Mouse (Mus musculus): ENCODE measurements around the gene Vps13d. TPM values are rescaled to one million over a fixed set of nuclear protein-coding genes. Genes with fewer than 3 reads are reported as not detected.
A peak's percentile ranks its signal among the peaks of the same experiment; 100 is the strongest.

Vps13d gene
- polyA plus RNA-seq, 1 experiment from 2014 or later: 14.1 TPM

- H3K9ac ChIP-seq (ENCODE audit: low read length): no peak overlapping the region
- no peak overlapping the region for H3K27ac ChIP-seq (ENCODE audit: low read depth)
- H3K4me3 ChIP-seq (ENCODE audit: low read depth, low read length): no peak overlapping the region
- no peak for DNase-seq (ENCODE audit: low spot score)
- 28% methylated on average over 4 of the region's 4 CpGs for WGBS
- H3K36me3 ChIP-seq (ENCODE audit: control insufficient read depth, insufficient read depth, low read length): peaks cover 74% of the 10 kb centered on the region
- H3K4me2 ChIP-seq (ENCODE audit: low read length): no peak overlapping the region
- H3K4me1 ChIP-seq (replicated peaks; ENCODE audit: control insufficient read depth, insufficient read depth, low read length): no peaks in the 10 kb centered on the region; the same call in 1 of the 2 replicates
- ATAC-seq (replicated peaks; ENCODE audit: low FRiP score, low TSS enrichment, low read depth): no peak
- H3K27me3 ChIP-seq (replicated peaks; ENCODE audit: control insufficient read depth, insufficient read depth, low read length): no peaks in the 10 kb centered on the region
- no peaks in the 10 kb centered on the region for H3K9me3 ChIP-seq (ENCODE audit: control insufficient read depth, low read length)
Measured at GRCm38 (mm10) chr4:145111641-145112040, 83.2 kb downstream of the Vps13d start.

- WGBS: 78% methylated on average over 6 of the region's 6 CpGs
- Histone ChIP-seq H3K9ac (ENCODE audit: low read length) (no peak overlapping the region), H3K36me3 (ENCODE audit: control insufficient read depth, insufficient read depth, low read length) (peaks cover 76% of the 10 kb centered on the region), H3K9me3 (ENCODE audit: control insufficient read depth, low read length) (no peaks in the 10 kb centered on the region), H3K4me3 (ENCODE audit: low read depth, low read length) (no peak overlapping the region), H3K27ac (ENCODE audit: low read depth) (no peak overlapping the region), H3K27me3 (replicated peaks; ENCODE audit: control insufficient read depth, insufficient read depth, low read length) (no peaks in the 10 kb centered on the region), H3K4me1 (replicated peaks; ENCODE audit: control insufficient read depth, insufficient read depth, low read length) (no peaks in the 10 kb centered on the region; the same call in 1 of the 2 replicates), H3K4me2 (ENCODE audit: low read length) (no peak overlapping the region)
- DNase-seq (ENCODE audit: low spot score) (no peak), ATAC-seq (replicated peaks; ENCODE audit: low FRiP score, low TSS enrichment, low read depth) (no peak)
Measured at GRCm38 (mm10) chr4:145110736-145111135, 84.1 kb downstream of the Vps13d start.

- Histone ChIP-seq H3K4me2 (ENCODE audit: low read length) (no peak overlapping the region), H3K9me3 (ENCODE audit: control insufficient read depth, low read length) (no peaks in the 10 kb centered on the region), H3K9ac (ENCODE audit: low read length) (no peak overlapping the region), H3K36me3 (ENCODE audit: control insufficient read depth, insufficient read depth, low read length) (peaks cover 75% of the 10 kb centered on the region), H3K27me3 (replicated peaks; ENCODE audit: control insufficient read depth, insufficient read depth, low read length) (no peaks in the 10 kb centered on the region), H3K4me1 (replicated peaks; ENCODE audit: control insufficient read depth, insufficient read depth, low read length) (no peaks in the 10 kb centered on the region; the same call in 1 of the 2 replicates), H3K27ac (ENCODE audit: low read depth) (no peak overlapping the region), H3K4me3 (ENCODE audit: low read depth, low read length) (no peak overlapping the region)
- WGBS: 65% methylated on average over 6 of the region's 6 CpGs
- ATAC-seq (replicated peaks; ENCODE audit: low FRiP score, low TSS enrichment, low read depth) (no peak), DNase-seq (ENCODE audit: low spot score) (no peak)
Measured at GRCm38 (mm10) chr4:145106796-145107195, 88.0 kb downstream of the Vps13d start.

- Histone ChIP-seq H3K4me1 (replicated peaks; ENCODE audit: control insufficient read depth, insufficient read depth, low read length) (no peaks in the 10 kb centered on the region; the same call in 1 of the 2 replicates), H3K27me3 (replicated peaks; ENCODE audit: control insufficient read depth, insufficient read depth, low read length) (no peaks in the 10 kb centered on the region), H3K4me3 (ENCODE audit: low read depth, low read length) (no peak overlapping the region), H3K9me3 (ENCODE audit: control insufficient read depth, low read length) (no peaks in the 10 kb centered on the region), H3K9ac (ENCODE audit: low read length) (no peak overlapping the region), H3K4me2 (ENCODE audit: low read length) (no peak overlapping the region), H3K27ac (ENCODE audit: low read depth) (0 out of 2 replicates have a peak overlapping the region, but pooled peaks have one; percentile 3), H3K36me3 (ENCODE audit: control insufficient read depth, insufficient read depth, low read length) (peaks cover 68% of the 10 kb centered on the region)
- DNase-seq (ENCODE audit: low spot score) (no peak), ATAC-seq (replicated peaks; ENCODE audit: low FRiP score, low TSS enrichment, low read depth) (no peak)
- 69% methylated on average over 6 of the region's 6 CpGs for WGBS
Measured at GRCm38 (mm10) chr4:145105319-145105718, 89.5 kb downstream of the Vps13d start.

- Histone ChIP-seq H3K4me2 (ENCODE audit: low read length) (no peak overlapping the region), H3K4me1 (replicated peaks; ENCODE audit: control insufficient read depth, insufficient read depth, low read length) (no peaks in the 10 kb centered on the region; the same call in 1 of the 2 replicates), H3K9me3 (ENCODE audit: control insufficient read depth, low read length) (no peaks in the 10 kb centered on the region), H3K27me3 (replicated peaks; ENCODE audit: control insufficient read depth, insufficient read depth, low read length) (no peaks in the 10 kb centered on the region), H3K27ac (ENCODE audit: low read depth) (0 out of 2 replicates have a peak overlapping the region, but pooled peaks have one; percentile 3), H3K36me3 (ENCODE audit: control insufficient read depth, insufficient read depth, low read length) (peaks cover 64% of the 10 kb centered on the region), H3K4me3 (ENCODE audit: low read depth, low read length) (no peak overlapping the region), H3K9ac (ENCODE audit: low read length) (no peak overlapping the region)
- DNase-seq (ENCODE audit: low spot score) (no peak), ATAC-seq (replicated peaks; ENCODE audit: low FRiP score, low TSS enrichment, low read depth) (no peak)
- 76% methylated on average over 2 of the region's 2 CpGs for WGBS
Measured at GRCm38 (mm10) chr4:145104917-145105316, 89.9 kb downstream of the Vps13d start.

GRCm38 (mm10) chr4:145103617-145104016, 91.2 kb downstream of the Vps13d start:
- H3K9ac ChIP-seq (ENCODE audit: low read length): no peak overlapping the region
- DNase-seq (ENCODE audit: low spot score) (no peak), ATAC-seq (replicated peaks; ENCODE audit: low FRiP score, low TSS enrichment, low read depth) (no peak)
- H3K4me3 ChIP-seq (ENCODE audit: low read depth, low read length): no peak overlapping the region
- H3K4me2 ChIP-seq (ENCODE audit: low read length): no peak overlapping the region
- H3K27me3 ChIP-seq (replicated peaks; ENCODE audit: control insufficient read depth, insufficient read depth, low read length): no peaks in the 10 kb centered on the region
- H3K27ac ChIP-seq (ENCODE audit: low read depth): no peak overlapping the region
- no peaks in the 10 kb centered on the region; the same call in 1 of the 2 replicates for H3K4me1 ChIP-seq (replicated peaks; ENCODE audit: control insufficient read depth, insufficient read depth, low read length)
- peaks cover 66% of the 10 kb centered on the region for H3K36me3 ChIP-seq (ENCODE audit: control insufficient read depth, insufficient read depth, low read length)
- no peaks in the 10 kb centered on the region for H3K9me3 ChIP-seq (ENCODE audit: control insufficient read depth, low read length)

- DNase-seq (ENCODE audit: low spot score) (no peak), ATAC-seq (replicated peaks; ENCODE audit: low FRiP score, low TSS enrichment, low read depth) (no peak)
- Histone ChIP-seq H3K4me2 (ENCODE audit: low read length) (no peak overlapping the region), H3K4me3 (ENCODE audit: low read depth, low read length) (no peak overlapping the region), H3K36me3 (ENCODE audit: control insufficient read depth, insufficient read depth, low read length) (peaks cover 72% of the 10 kb centered on the region), H3K9me3 (ENCODE audit: control insufficient read depth, low read length) (no peaks in the 10 kb centered on the region), H3K9ac (ENCODE audit: low read length) (no peak overlapping the region), H3K4me1 (replicated peaks; ENCODE audit: control insufficient read depth, insufficient read depth, low read length) (no peaks in the 10 kb centered on the region; the same call in 1 of the 2 replicates), H3K27ac (ENCODE audit: low read depth) (no peak overlapping the region), H3K27me3 (replicated peaks; ENCODE audit: control insufficient read depth, insufficient read depth, low read length) (no peaks in the 10 kb centered on the region)
- WGBS: 74% methylated on average over 6 of the region's 6 CpGs
Measured at GRCm38 (mm10) chr4:145101823-145102718, 92.7 kb downstream of the Vps13d start.

GRCm38 (mm10) chr4:145099853-145100252, 95.0 kb downstream of the Vps13d start:
- Histone ChIP-seq H3K36me3 (ENCODE audit: control insufficient read depth, insufficient read depth, low read length) (peaks cover 71% of the 10 kb centered on the region), H3K4me1 (replicated peaks; ENCODE audit: control insufficient read depth, insufficient read depth, low read length) (no peaks in the 10 kb centered on the region; the same call in 1 of the 2 replicates), H3K4me2 (ENCODE audit: low read length) (no peak overlapping the region), H3K27ac (ENCODE audit: low read depth) (no peak overlapping the region), H3K9me3 (ENCODE audit: control insufficient read depth, low read length) (no peaks in the 10 kb centered on the region), H3K4me3 (ENCODE audit: low read depth, low read length) (no peak overlapping the region), H3K9ac (ENCODE audit: low read length) (no peak overlapping the region), H3K27me3 (replicated peaks; ENCODE audit: control insufficient read depth, insufficient read depth, low read length) (no peaks in the 10 kb centered on the region)
- ATAC-seq (replicated peaks; ENCODE audit: low FRiP score, low TSS enrichment, low read depth): no peak
- 77% methylated on average over 6 of the region's 6 CpGs for WGBS
- no peak for DNase-seq (ENCODE audit: low spot score)

Measured in intestine, embryonic 14.5 days (tissue).